Mouse (Mus musculus) left cerebral cortex, adult 18-20 months (tissue): ENCODE data around the gene Rbbp5. TPM values are rescaled to one million over a fixed set of nuclear protein-coding genes. Genes with fewer than 3 reads are reported as not detected.

Source experiments
- DNase-seq, 2 experiments: peaks; one replicate each; pipeline ENCODE4 v3.0.0; 2021 to 2022; ENCODE audit warnings: low spot score in 2 of 2, mixed read lengths in 1 of 2
- total RNA-seq, 2 experiments: library from RNA; stranded (reverse); gene quantifications; 2 replicates each; pipeline ENCODE4 v1.2.3; 2021

The Rbbp5 gene
- total RNA-seq, 2 experiments from 2014 or later, result 59.5 to 61.4 TPM

GRCm38 (mm10) chr1:132500535-132500934 lies 23.4 kb downstream of the Rbbp5 start:
- DNase-seq, result no peak

- no peak for DNase-seq
Observed at GRCm38 (mm10) chr1:132505155-132505554, 28.0 kb downstream of the Rbbp5 start.

DNA sequence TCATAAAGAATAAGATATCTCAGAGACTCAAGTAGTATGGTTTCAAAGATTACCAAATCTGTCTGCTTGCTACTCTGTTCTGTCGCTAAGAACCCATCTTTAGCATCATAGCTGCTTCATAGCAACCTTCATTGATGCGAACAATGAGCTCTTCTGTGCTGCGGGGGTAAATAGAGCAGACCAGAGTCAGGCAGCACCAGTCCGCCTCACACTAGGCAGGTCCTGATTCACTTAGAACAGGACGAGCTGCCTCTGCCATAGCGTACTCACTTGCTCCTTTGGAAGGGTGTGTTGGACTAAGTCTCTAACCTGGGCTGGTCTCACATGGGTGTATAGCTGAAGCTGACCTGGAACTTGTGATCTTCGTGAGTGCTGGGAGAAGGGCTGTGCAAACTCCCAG lies 28.9 kb downstream of the Rbbp5 start, which contains the start of gene Tmem81:
TSS of gene Tmem81 (plus strand) at position 173 of the 400 bp plus-strand sequence.
- DNase-seq, result no peak

- no peak for DNase-seq
Observed at GRCm38 (mm10) chr1:132506656-132507055, 29.5 kb downstream of the Rbbp5 start.

GRCm38 (mm10) chr1:132509771-132510170 lies 32.6 kb downstream of the Rbbp5 start:
- no peak for DNase-seq

GRCm38 (mm10) chr1:132511521-132511920 lies 34.4 kb downstream of the Rbbp5 start:
- peak in 1 of 2 experiments; percentile 36 for DNase-seq

GRCm38 (mm10) chr1:132512106-132512505 lies 34.9 kb downstream of the Rbbp5 start:
- DNase-seq, result no peak

- DNase-seq, result no peak
Observed at GRCm38 (mm10) chr1:132515339-132515738, 38.2 kb downstream of the Rbbp5 start.

DNA sequence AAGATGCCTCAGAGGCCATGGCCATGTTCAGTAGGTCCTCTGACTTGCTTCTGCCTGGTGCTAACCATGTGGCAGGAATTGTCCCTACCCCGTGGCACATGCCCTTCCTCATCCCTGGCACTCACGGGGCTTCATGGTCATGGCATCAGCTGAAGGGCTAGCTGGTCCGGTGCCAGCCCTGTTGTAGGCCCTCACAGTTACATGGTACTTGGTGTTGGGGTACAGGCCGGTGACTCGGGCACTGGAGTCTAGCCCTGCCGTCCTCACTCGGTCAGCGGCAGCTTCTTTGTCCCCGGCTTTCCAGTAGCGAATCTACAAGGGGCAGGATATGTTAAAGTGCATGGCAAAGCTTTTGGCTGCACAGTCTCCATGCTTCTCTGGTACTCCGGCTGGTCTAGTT lies 39.6 kb downstream of the Rbbp5 start:
- DNase-seq, result no peak

DNA sequence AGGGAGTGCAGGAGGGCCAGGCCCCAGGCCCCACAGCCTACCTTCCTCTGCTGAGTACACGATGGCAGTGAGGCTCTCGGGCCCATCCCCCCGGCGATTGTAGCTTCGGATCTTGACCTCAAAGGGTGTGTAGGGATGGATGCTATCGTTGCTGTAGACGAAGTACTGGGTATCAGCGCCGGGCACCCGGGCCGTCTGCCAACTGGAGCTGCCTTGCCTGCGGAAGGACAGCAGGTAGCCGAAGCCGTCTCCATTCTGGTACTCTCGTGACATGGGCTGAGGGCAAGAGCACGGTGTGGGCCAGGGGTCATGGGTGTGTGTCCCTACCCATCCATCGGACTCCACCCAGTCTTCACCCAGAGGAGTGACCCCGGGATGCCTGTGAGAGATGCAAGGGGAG lies 41.5 kb downstream of the Rbbp5 start:
- DNase-seq, result no peak

DNA sequence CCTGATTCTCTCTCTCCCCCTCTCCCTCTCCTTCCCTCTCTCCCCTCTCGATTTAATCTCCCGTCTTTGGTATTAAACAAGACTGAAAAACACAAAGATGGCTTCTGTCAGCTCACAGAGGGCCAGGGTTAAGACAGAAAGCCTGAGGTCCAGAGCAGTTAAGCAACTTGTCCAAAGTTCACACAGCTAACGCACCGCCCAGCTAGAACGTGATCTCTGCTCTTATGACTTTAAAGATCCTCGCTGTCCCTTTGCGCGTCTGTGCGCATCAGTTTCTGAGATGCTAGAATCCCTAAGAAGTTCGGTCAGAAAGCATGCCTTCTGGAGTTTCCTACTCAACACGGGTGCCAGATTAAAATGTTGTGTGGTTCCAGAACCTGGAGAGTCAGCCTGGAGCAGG lies 42.6 kb downstream of the Rbbp5 start:
- no peak for DNase-seq

DNA sequence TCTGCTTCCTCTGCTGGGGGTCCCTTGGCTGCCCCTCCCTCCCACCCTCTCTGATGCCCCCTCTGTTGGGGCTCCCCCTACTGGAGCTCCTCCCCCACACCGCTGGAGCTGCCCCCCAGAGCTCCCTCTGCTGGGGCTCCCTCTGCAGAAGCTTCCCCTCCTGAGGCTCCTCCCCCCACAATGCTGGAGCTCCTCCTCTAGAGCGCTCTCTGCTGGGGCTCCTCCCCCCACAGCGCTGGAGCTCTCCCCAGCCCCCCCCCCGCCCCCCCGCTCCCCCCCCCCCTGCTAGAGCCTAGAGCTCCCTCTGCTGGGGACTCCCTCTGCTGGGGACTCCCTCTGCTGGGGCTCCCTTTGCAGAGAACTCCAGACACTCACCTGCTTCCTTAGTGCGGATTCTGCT lies 43.6 kb downstream of the Rbbp5 start:
- peak; percentile 44 to 45 for DNase-seq

- DNase-seq, result no peak
Observed at GRCm38 (mm10) chr1:132523048-132523447, 45.9 kb downstream of the Rbbp5 start.

GRCm38 (mm10) chr1:132523920-132524319 lies 46.8 kb downstream of the Rbbp5 start:
- DNase-seq, result peak in 1 of 2 experiments; percentile 50

- peak; percentile 80 to 92 for DNase-seq
Observed at GRCm38 (mm10) chr1:132525832-132526231, 48.7 kb downstream of the Rbbp5 start.

- DNase-seq, result no peak
Observed at GRCm38 (mm10) chr1:132528071-132528470, 50.9 kb downstream of the Rbbp5 start.

DNA sequence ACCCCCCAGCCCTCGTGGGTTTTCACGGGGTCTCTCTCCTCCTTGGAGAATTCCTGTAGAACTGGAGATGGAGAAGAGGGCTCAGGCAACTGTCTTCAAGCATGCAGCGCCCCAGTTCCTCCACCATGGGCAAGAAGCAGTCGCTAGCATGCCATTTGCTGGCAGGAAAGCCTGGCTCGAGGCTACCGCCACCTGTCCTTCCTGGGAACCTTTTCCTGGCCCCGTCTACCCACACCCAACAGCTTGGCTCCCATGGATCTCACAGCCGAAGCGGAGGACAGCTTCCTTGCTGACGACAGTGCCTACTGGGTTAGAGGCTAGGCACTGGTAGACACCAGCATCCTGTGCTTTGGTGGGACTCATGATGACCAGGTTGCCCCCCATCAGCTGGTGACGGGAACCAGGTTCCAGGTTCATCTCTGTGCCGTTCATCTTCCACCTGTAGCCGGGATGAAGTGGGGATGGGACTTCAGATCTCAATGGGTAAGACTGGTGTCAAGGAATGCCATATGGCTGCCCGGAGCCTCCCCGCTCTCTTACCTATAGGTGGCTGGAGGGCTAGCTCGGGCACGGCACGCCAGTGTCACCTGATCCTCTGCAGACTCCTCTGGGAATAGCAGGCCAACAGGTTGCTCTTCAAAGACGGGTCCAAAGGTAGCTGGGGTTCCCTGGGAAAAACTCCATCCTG lies 51.6 kb downstream of the Rbbp5 start:
- DNase-seq, result no peak

- no peak for DNase-seq
Observed at GRCm38 (mm10) chr1:132530631-132531191, 53.5 kb downstream of the Rbbp5 start.

- DNase-seq, result peak in 1 of 2 experiments; percentile 45
Observed at GRCm38 (mm10) chr1:132532521-132532920, 55.4 kb downstream of the Rbbp5 start.

GRCm38 (mm10) chr1:132533840-132534239 lies 56.7 kb downstream of the Rbbp5 start:
- no peak for DNase-seq

- no peak for DNase-seq
Observed at GRCm38 (mm10) chr1:132535541-132535940, 58.4 kb downstream of the Rbbp5 start.

DNA sequence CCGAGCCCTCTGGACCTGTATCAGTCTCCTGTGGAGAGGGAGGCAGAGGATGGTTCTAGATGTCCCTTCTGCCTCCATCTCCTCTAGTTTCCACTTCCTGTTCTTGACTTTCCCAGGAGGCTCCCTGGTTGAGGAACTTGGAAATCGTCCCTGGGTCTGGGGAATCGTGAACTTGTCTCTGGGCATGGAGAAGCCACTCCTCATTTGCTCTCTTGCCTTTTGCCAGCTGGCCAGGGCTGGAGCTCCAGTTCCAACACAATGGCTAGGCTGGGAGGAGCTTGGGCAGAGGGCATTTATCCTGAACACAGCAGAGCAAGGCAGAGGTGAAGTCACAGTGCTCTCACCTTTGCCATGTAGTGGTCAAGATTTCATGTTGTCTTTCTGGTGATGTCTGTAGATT lies 59.3 kb downstream of the Rbbp5 start:
- DNase-seq, result no peak

GRCm38 (mm10) chr1:132537736-132538135 lies 60.6 kb downstream of the Rbbp5 start:
- DNase-seq, result no peak
